Mouse (Mus musculus): Measurements from ENCODE around the gene Rpl11.

DNA sequence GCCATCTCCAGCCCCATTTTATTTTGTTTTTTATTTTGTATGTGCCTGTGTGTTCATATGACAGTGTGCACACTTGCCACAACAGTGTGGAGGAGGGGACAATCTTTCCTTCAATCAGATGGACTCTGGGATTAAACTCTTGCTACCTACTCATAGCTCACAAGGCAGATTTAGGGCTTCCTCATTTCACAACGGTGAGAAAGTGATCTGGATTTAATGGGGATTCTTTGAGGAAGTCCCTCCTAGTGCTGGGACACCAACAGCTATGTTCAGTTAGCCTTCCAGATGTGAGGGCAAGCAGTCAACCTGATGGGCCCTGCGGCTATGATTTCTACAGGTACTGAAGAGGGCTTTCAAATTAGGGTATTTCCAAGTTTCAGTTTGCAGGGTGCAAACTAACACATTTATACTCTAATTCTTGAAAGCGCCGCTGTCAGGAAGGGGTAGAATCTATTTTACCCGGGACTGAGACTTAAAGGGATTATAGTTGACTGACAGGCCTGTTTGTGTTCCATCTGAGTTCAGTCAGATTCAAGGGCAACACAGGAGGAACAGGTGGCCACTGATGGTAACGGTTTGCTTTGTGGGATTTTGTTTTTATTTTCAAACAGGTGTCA, 9.3 kb downstream of the Rpl11 start:
- TF ChIP-seq CTCF (IDR thresholded peaks at IDR 0.05; ENCODE audit: low read depth) (no peak), EP300 (IDR thresholded peaks at IDR 0.05; ENCODE audit: low read depth) (no peak)

All from heart, postnatal 0 days (tissue).